Mouse (Mus musculus): ENCODE data around the gene Ffar1. TPM values are rescaled to one million over a fixed set of nuclear protein-coding genes. Genes with fewer than 3 reads are reported as not detected.

Ffar1 gene
- not detected for polyA plus RNA-seq (2014; fragmentation: Illumina TruSeq; extraction: RNeasy Lipid Tissue Mini Kit (QIAGEN cat#74804); ENCODE audit: low read depth, low replicate concordance)

DNA sequence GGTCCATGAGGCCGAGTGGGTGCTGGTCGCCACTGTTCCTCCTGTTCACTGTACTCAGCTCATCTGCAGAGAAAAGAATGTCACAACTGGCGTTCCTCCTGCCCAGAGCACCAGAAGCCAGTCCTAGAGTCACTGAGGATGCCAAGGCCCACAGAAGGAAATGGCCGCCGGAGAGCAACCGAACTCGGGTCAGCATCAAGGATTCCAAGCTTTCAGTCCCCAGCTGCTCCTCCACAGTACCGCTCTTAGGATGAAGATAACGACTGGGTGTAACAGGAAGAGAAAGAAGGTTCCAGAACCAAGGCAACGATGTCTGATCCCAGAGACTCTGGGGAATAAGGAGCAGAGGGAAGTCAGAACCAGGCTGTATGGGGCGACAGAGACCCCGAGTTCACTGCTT is at the start of gene Ffar1:
Gene Ffar1 (minus strand): TSS at position 101 of the 400 bp plus-strand sequence.

DNA sequence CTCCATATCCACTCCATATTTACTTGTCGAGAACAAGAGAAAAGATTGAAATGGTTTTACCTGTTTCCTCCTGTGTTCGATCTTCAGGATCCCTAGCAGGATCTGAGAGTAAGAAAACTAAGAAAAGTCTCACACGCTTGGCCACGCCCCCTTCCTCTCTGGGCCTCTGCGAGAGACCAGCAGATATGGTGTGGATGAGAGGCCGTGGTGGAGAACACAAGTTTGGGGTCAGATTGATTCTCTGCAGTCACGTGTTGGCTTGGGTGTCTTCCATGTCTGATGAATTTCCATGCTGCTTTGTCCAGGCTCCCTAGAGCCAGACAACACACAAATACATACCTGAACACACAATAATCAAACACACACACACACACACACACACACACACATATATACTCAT is 18.8 kb upstream of the Ffar1 start, which contains the start of gene Cd22:
Gene Cd22 (minus strand): TSS at position 167 of the 400 bp plus-strand sequence.

DNA sequence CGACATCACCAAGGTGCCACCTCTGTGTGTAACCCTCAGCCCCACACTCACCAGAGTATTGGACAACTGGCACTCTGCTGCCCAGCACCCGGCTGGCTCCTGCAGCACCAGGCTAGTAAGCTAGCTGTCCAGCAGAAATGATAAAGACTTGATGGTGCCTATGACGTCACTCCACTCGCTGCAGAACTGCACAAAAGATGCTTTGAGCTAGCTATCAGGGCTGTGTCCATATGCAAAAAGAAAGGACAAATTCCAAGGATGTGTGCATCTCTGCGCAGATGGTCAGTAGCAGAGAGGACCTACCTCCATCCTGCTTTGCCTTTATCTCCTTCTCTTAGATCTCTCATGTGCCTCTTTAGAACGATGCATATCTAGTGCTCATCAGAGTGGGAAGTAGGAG is 5.3 kb downstream of the Ffar1 start, which contains the start of gene Ffar3:
Gene Ffar3 (minus strand): TSS at position 101 of the 400 bp plus-strand sequence.

DNA sequence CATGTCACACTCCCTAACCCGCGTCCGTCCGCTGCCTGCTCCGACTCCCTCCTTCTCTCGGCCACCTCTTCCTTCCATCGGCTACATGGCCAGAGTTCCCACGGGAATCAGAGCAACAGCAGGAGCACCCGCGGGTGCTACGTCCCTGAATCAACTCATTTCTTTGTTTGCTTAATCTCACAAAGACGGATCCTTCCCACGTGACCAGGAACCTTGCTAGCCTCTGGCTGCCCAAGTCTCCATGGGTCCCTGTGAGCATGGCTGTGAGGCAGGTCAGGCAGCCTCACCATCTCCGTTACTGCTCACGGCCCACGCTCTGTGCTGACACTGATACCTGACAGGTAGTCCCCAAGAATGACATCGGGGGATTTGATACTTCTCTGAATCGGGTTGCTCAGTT is 37.7 kb downstream of the Ffar1 start, which contains the start of gene Ffar2:
Gene Ffar2 (minus strand): TSS at position 101 of the 400 bp plus-strand sequence.

Other genes starting within 250 kb of the Ffar1 start
- gene Upk1a, start 248.7 kb downstream of the Ffar1 start, polyA plus RNA-seq (2014; fragmentation: Illumina TruSeq; extraction: RNeasy Lipid Tissue Mini Kit (QIAGEN cat#74804); ENCODE audit: low read depth, low replicate concordance), result 25.2 TPM
- gene Cox6b1, start 235.4 kb downstream of the Ffar1 start, polyA plus RNA-seq (2014; fragmentation: Illumina TruSeq; extraction: RNeasy Lipid Tissue Mini Kit (QIAGEN cat#74804); ENCODE audit: low read depth, low replicate concordance), result 824 TPM
- not detected for gene Etv2, start 225.7 kb downstream of the Ffar1 start, polyA plus RNA-seq (2014; fragmentation: Illumina TruSeq; extraction: RNeasy Lipid Tissue Mini Kit (QIAGEN cat#74804); ENCODE audit: low read depth, low replicate concordance)
- 55.3 TPM for gene Rbm42, start 211.2 kb downstream of the Ffar1 start, polyA plus RNA-seq (2014; fragmentation: Illumina TruSeq; extraction: RNeasy Lipid Tissue Mini Kit (QIAGEN cat#74804); ENCODE audit: low read depth, low replicate concordance)
- 12.3 TPM for gene Haus5, start 196.6 kb downstream of the Ffar1 start, polyA plus RNA-seq (2014; fragmentation: Illumina TruSeq; extraction: RNeasy Lipid Tissue Mini Kit (QIAGEN cat#74804); ENCODE audit: low read depth, low replicate concordance)
- 2.8 TPM for gene Pmis2, start 190.0 kb downstream of the Ffar1 start, polyA plus RNA-seq (2014; fragmentation: Illumina TruSeq; extraction: RNeasy Lipid Tissue Mini Kit (QIAGEN cat#74804); ENCODE audit: low read depth, low replicate concordance)
- gene 2200002J24Rik, start 162.6 kb downstream of the Ffar1 start, polyA plus RNA-seq (2014; fragmentation: Illumina TruSeq; extraction: RNeasy Lipid Tissue Mini Kit (QIAGEN cat#74804); ENCODE audit: low read depth, low replicate concordance), result not detected
- gene Atp4a, start 149.4 kb downstream of the Ffar1 start, polyA plus RNA-seq (2014; fragmentation: Illumina TruSeq; extraction: RNeasy Lipid Tissue Mini Kit (QIAGEN cat#74804); ENCODE audit: low read depth, low replicate concordance), result 66.9 TPM
- 135 TPM for gene Tmem147, start 132.0 kb downstream of the Ffar1 start, polyA plus RNA-seq (2014; fragmentation: Illumina TruSeq; extraction: RNeasy Lipid Tissue Mini Kit (QIAGEN cat#74804); ENCODE audit: low read depth, low replicate concordance)
- 58.5 TPM for gene Gapdhs, start 117.9 kb downstream of the Ffar1 start, polyA plus RNA-seq (2014; fragmentation: Illumina TruSeq; extraction: RNeasy Lipid Tissue Mini Kit (QIAGEN cat#74804); ENCODE audit: low read depth, low replicate concordance)
- 31.5 TPM for gene Sbsn, start 110.1 kb downstream of the Ffar1 start, polyA plus RNA-seq (2014; fragmentation: Illumina TruSeq; extraction: RNeasy Lipid Tissue Mini Kit (QIAGEN cat#74804); ENCODE audit: low read depth, low replicate concordance)
- 12.2 TPM for gene Dmkn, start 97.8 kb downstream of the Ffar1 start, polyA plus RNA-seq (2014; fragmentation: Illumina TruSeq; extraction: RNeasy Lipid Tissue Mini Kit (QIAGEN cat#74804); ENCODE audit: low read depth, low replicate concordance)
- gene Krtdap, start 73.7 kb downstream of the Ffar1 start, polyA plus RNA-seq (2014; fragmentation: Illumina TruSeq; extraction: RNeasy Lipid Tissue Mini Kit (QIAGEN cat#74804); ENCODE audit: low read depth, low replicate concordance), result not detected
- 29.9 TPM for gene Ffar2, start 37.8 kb downstream of the Ffar1 start, polyA plus RNA-seq (2014; fragmentation: Illumina TruSeq; extraction: RNeasy Lipid Tissue Mini Kit (QIAGEN cat#74804); ENCODE audit: low read depth, low replicate concordance)
- gene Ffar3, start 5.4 kb downstream of the Ffar1 start, polyA plus RNA-seq (2014; fragmentation: Illumina TruSeq; extraction: RNeasy Lipid Tissue Mini Kit (QIAGEN cat#74804); ENCODE audit: low read depth, low replicate concordance), result not detected
- 0.56 TPM for gene Cd22, start 18.8 kb upstream of the Ffar1 start, polyA plus RNA-seq (2014; fragmentation: Illumina TruSeq; extraction: RNeasy Lipid Tissue Mini Kit (QIAGEN cat#74804); ENCODE audit: low read depth, low replicate concordance)
- gene Mag, start 53.3 kb upstream of the Ffar1 start, polyA plus RNA-seq (2014; fragmentation: Illumina TruSeq; extraction: RNeasy Lipid Tissue Mini Kit (QIAGEN cat#74804); ENCODE audit: low read depth, low replicate concordance), result 0.88 TPM
- gene Hamp2, start 63.1 kb upstream of the Ffar1 start, polyA plus RNA-seq (2014; fragmentation: Illumina TruSeq; extraction: RNeasy Lipid Tissue Mini Kit (QIAGEN cat#74804); ENCODE audit: low read depth, low replicate concordance), result not detected
- gene Hamp, start 82.5 kb upstream of the Ffar1 start, polyA plus RNA-seq (2014; fragmentation: Illumina TruSeq; extraction: RNeasy Lipid Tissue Mini Kit (QIAGEN cat#74804); ENCODE audit: low read depth, low replicate concordance), result not detected
- 105 TPM for gene Usf2, start 95.2 kb upstream of the Ffar1 start, polyA plus RNA-seq (2014; fragmentation: Illumina TruSeq; extraction: RNeasy Lipid Tissue Mini Kit (QIAGEN cat#74804); ENCODE audit: low read depth, low replicate concordance)
- 45.5 TPM for gene Lsr, start 111.9 kb upstream of the Ffar1 start, polyA plus RNA-seq (2014; fragmentation: Illumina TruSeq; extraction: RNeasy Lipid Tissue Mini Kit (QIAGEN cat#74804); ENCODE audit: low read depth, low replicate concordance)
- gene Fam187b, start 112.2 kb upstream of the Ffar1 start, polyA plus RNA-seq (2014; fragmentation: Illumina TruSeq; extraction: RNeasy Lipid Tissue Mini Kit (QIAGEN cat#74804); ENCODE audit: low read depth, low replicate concordance), result 13.2 TPM
- 69.0 TPM for gene Fxyd5, start 180.9 kb upstream of the Ffar1 start, polyA plus RNA-seq (2014; fragmentation: Illumina TruSeq; extraction: RNeasy Lipid Tissue Mini Kit (QIAGEN cat#74804); ENCODE audit: low read depth, low replicate concordance)
- 0.88 TPM for gene Fxyd7, start 189.9 kb upstream of the Ffar1 start, polyA plus RNA-seq (2014; fragmentation: Illumina TruSeq; extraction: RNeasy Lipid Tissue Mini Kit (QIAGEN cat#74804); ENCODE audit: low read depth, low replicate concordance)
- 169 TPM for gene Fxyd1, start 195.6 kb upstream of the Ffar1 start, polyA plus RNA-seq (2014; fragmentation: Illumina TruSeq; extraction: RNeasy Lipid Tissue Mini Kit (QIAGEN cat#74804); ENCODE audit: low read depth, low replicate concordance)
- 5.6 TPM for gene Lgi4, start 197.8 kb upstream of the Ffar1 start, polyA plus RNA-seq (2014; fragmentation: Illumina TruSeq; extraction: RNeasy Lipid Tissue Mini Kit (QIAGEN cat#74804); ENCODE audit: low read depth, low replicate concordance)
- gene Fxyd3, start 215.1 kb upstream of the Ffar1 start, polyA plus RNA-seq (2014; fragmentation: Illumina TruSeq; extraction: RNeasy Lipid Tissue Mini Kit (QIAGEN cat#74804); ENCODE audit: low read depth, low replicate concordance), result 48.8 TPM

All from adipose tissue, adult 10 weeks (tissue).